ENCODE assay signal across 8 mouse cellular contexts in genomic region chr13:92529828-92530720, GRCm38 (mm10). TPM values are rescaled to one million over a fixed set of nuclear protein-coding genes. Genes with fewer than 3 reads are reported as not detected.
A peak's percentile ranks its signal among the peaks of the same experiment; 100 is the strongest.
DNase-seq lines count a peak whose midpoint lies in the region; ATAC-seq and TF ChIP-seq lines count a peak whose summit lies in the region.

No protein-coding gene starts in this region.

- DNase-seq in liver, adult 2 months (ENCODE audit: extremely low read depth, low read depth, low spot score) = peak; percentile 47
- no peak for DNase-seq in liver
- DNase-seq in layer of hippocampus, postnatal 14 days (ENCODE audit: low spot score in 2 of 2) = no peak
- DNase-seq in left cerebral cortex, adult 18-20 months (ENCODE audit: low spot score in 2 of 2) = no peak

- no peaks in the 10 kb centered on the region for H3K36me3 ChIP-seq in liver, adult 2 months (ENCODE audit: control insufficient read depth, insufficient read depth, low read length)
- H3K36me3 ChIP-seq in hindbrain, embryonic 16.5 days (ENCODE audit: control insufficient read depth, insufficient read depth, low read length) = no peaks in the 10 kb centered on the region
- H3K36me3 ChIP-seq in midbrain, embryonic 16.5 days (ENCODE audit: control insufficient read depth, insufficient read depth, low read length) = no peaks in the 10 kb centered on the region

- H3K9me3 ChIP-seq in hindbrain, embryonic 16.5 days (ENCODE audit: control insufficient read depth, low read length) = no peaks in the 10 kb centered on the region
- H3K9me3 ChIP-seq in midbrain, embryonic 16.5 days (replicated peaks; ENCODE audit: control insufficient read depth, low read length, poor library complexity, severe bottlenecking) = no peaks in the 10 kb centered on the region

- H3K4me1 ChIP-seq in liver, adult 2 months (ENCODE audit: control insufficient read depth, insufficient read depth, low read length) = no peaks in the 10 kb centered on the region
- peaks cover 2% of the 10 kb centered on the region; the same call in 1 of the 2 replicates for H3K4me1 ChIP-seq in brown adipose tissue, adult 24 weeks (ENCODE audit: control insufficient read depth, insufficient read depth, insufficient read length, low read length)
- H3K4me1 ChIP-seq in hindbrain, embryonic 16.5 days (ENCODE audit: control insufficient read depth, insufficient read depth, low read depth, low read length) = peaks cover 8% of the 10 kb centered on the region
- H3K4me1 ChIP-seq in midbrain, embryonic 16.5 days (ENCODE audit: control insufficient read depth, insufficient read depth, low read length) = peaks cover 9% of the 10 kb centered on the region

- H3K4me3 ChIP-seq in liver, adult 2 months (ENCODE audit: insufficient read depth, low read depth, low read length) = peak overlapping the region; percentile 70
- peak overlapping the region; percentile 66 for H3K4me3 ChIP-seq in brown adipose tissue, adult 24 weeks (ENCODE audit: insufficient read depth, low read depth, low read length)
- peak overlapping the region; percentile 91 for H3K4me3 ChIP-seq in hindbrain, embryonic 16.5 days (ENCODE audit: low read length)
- H3K4me3 ChIP-seq in midbrain, embryonic 16.5 days (ENCODE audit: low read depth, low read length) = peak overlapping the region; percentile 91

- H3K9ac ChIP-seq in liver, adult 2 months (ENCODE audit: low read depth, low read length) = peak overlapping the region; percentile 71
- peak overlapping the region; percentile 97 for H3K9ac ChIP-seq in hindbrain, embryonic 16.5 days (ENCODE audit: low read depth, low read length)
- peak overlapping the region; percentile 96 for H3K9ac ChIP-seq in midbrain, embryonic 16.5 days (ENCODE audit: low read depth, low read length)

- H3K27ac ChIP-seq in liver, adult 2 months (replicated peaks; ENCODE audit: insufficient read depth, low read depth, low read length) = peak overlapping the region; percentile 75
- H3K27ac ChIP-seq in brown adipose tissue, adult 24 weeks (replicated peaks; ENCODE audit: low read depth, low read length) = peak overlapping the region; percentile 84
- peak overlapping the region; percentile 94 for H3K27ac ChIP-seq in hindbrain, embryonic 16.5 days (ENCODE audit: low read depth, low read length)
- peak overlapping the region; percentile 94 for H3K27ac ChIP-seq in midbrain, embryonic 16.5 days (ENCODE audit: low read length)

- peak; percentile 94 for ATAC-seq in hindbrain, embryonic 16.5 days
- ATAC-seq in midbrain, embryonic 16.5 days = peak; percentile 94
- ATAC-seq in erythroid progenitor cell, adult 5-6 weeks (replicated peaks; ENCODE audit: low FRiP score, poor library complexity, severe bottlenecking) = no peak; the same call in 1 of the 2 replicates

- WGBS in liver, adult 2 months = 2% methylated on average over 47 of the region's 47 CpGs
- WGBS in hindbrain, embryonic 16.5 days = 3% methylated on average over 32 of the region's 47 CpGs
- WGBS in midbrain, embryonic 16.5 days = 1% methylated on average over 45 of the region's 47 CpGs

- no peak for TF ChIP-seq CTCF in liver, adult 2 months (IDR thresholded peaks at IDR 0.05; ENCODE audit: low read depth, low read length)

- no peaks in the 10 kb centered on the region for H3K79me2 ChIP-seq in liver, adult 2 months (ENCODE audit: control insufficient read depth, insufficient read depth, low read length)

- no peaks in the 10 kb centered on the region for H3K27me3 ChIP-seq in liver, adult 2 months (ENCODE audit: control insufficient read depth, insufficient read depth, low read length)
- H3K27me3 ChIP-seq in hindbrain, embryonic 16.5 days (replicated peaks; ENCODE audit: control insufficient read depth, insufficient read depth, low read length) = no peaks in the 10 kb centered on the region
- H3K27me3 ChIP-seq in midbrain, embryonic 16.5 days (ENCODE audit: control insufficient read depth, insufficient read depth, low read depth, low read length) = no peaks in the 10 kb centered on the region

- no peak for TF ChIP-seq POLR2A in liver, adult 2 months (IDR thresholded peaks at IDR 0.05; ENCODE audit: extremely low read depth, insufficient read depth, low read length)

- H3K4me2 ChIP-seq in hindbrain, embryonic 16.5 days (ENCODE audit: low read length) = peak overlapping the region; percentile 70
- peak overlapping the region; percentile 66 for H3K4me2 ChIP-seq in midbrain, embryonic 16.5 days (ENCODE audit: low read length)

RNA-seq across cellular contexts. Expression of gene Zfyve16, which starts 0.6 kb away (rescaled TPM):
- total RNA-seq in liver, adult 2 months (2014; rRNA removed) = 7.5 and 7.8 TPM in 2 replicates
- polyA plus RNA-seq in liver, adult 2 months (2012; rRNA removed) = 0.76 and 0.97 TPM in 2 replicates
- 6.3 and 8.5 TPM in 2 replicates for polyA plus RNA-seq in brown adipose tissue, adult 24 weeks (2012; ENCODE audit: insufficient read depth, insufficient read length, missing spikeins)
- polyA plus RNA-seq in hindbrain, embryonic 16.5 days (2015; fragmentation: Nextera tagmentation; extraction: Ambion mirVana) = 9.1 and 9.2 TPM in 2 replicates
- 10.9 and 11.1 TPM in 2 replicates for polyA plus RNA-seq in midbrain, embryonic 16.5 days (2015; fragmentation: Nextera tagmentation; extraction: Ambion mirVana)
- 10 to 100 TPM; 19.6 to 20.1 TPM for total RNA-seq in layer of hippocampus, postnatal 14 days (2021)
- 1.4 and 3.4 TPM in 2 replicates for total RNA-seq in erythroid progenitor cell, adult 5-6 weeks (2015; ENCODE audit: low replicate concordance)
- total RNA-seq in erythroid progenitor cell, adult 5-6 weeks (2017; ENCODE audit: low replicate concordance) = 1.7 and 3.9 TPM in 2 replicates
- 10 to 100 TPM; 14.0 to 18.0 TPM for total RNA-seq in left cerebral cortex, adult 18-20 months (2021)

RNA-seq across cellular contexts. Expression of gene Spz1, which starts 45.9 kb away (rescaled TPM):
- not detected in 2 replicates for total RNA-seq in liver, adult 2 months (2014; rRNA removed)
- not detected in 2 replicates for polyA plus RNA-seq in liver, adult 2 months (2012; rRNA removed)
- not detected in 2 replicates for polyA plus RNA-seq in brown adipose tissue, adult 24 weeks (2012; ENCODE audit: insufficient read depth, insufficient read length, missing spikeins)
- not detected in 2 replicates for polyA plus RNA-seq in hindbrain, embryonic 16.5 days (2015; fragmentation: Nextera tagmentation; extraction: Ambion mirVana)
- polyA plus RNA-seq in midbrain, embryonic 16.5 days (2015; fragmentation: Nextera tagmentation; extraction: Ambion mirVana) = not detected in 2 replicates
- not detected for total RNA-seq in layer of hippocampus, postnatal 14 days (2021)
- total RNA-seq in erythroid progenitor cell, adult 5-6 weeks (2015; ENCODE audit: low replicate concordance) = not detected in 2 replicates
- total RNA-seq in erythroid progenitor cell, adult 5-6 weeks (2017; ENCODE audit: low replicate concordance) = not detected in 2 replicates
- total RNA-seq in left cerebral cortex, adult 18-20 months (2021) = not detected

RNA-seq across cellular contexts. Expression of gene Fam151b, which starts 46.3 kb away (rescaled TPM):
- total RNA-seq in liver, adult 2 months (2014; rRNA removed) = 8.7 and 9.3 TPM in 2 replicates
- 2.7 and 3.4 TPM in 2 replicates for polyA plus RNA-seq in liver, adult 2 months (2012; rRNA removed)
- 8.3 and 8.8 TPM in 2 replicates for polyA plus RNA-seq in brown adipose tissue, adult 24 weeks (2012; ENCODE audit: insufficient read depth, insufficient read length, missing spikeins)
- not detected in 2 replicates for polyA plus RNA-seq in hindbrain, embryonic 16.5 days (2015; fragmentation: Nextera tagmentation; extraction: Ambion mirVana)
- polyA plus RNA-seq in midbrain, embryonic 16.5 days (2015; fragmentation: Nextera tagmentation; extraction: Ambion mirVana) = 0.15 TPM in 1 of 2 replicates, not detected in the other
- 10 to 100 TPM in 1 of 2 experiments, 1 to 10 TPM in 1; 8.9 to 11.0 TPM for total RNA-seq in layer of hippocampus, postnatal 14 days (2021)
- total RNA-seq in erythroid progenitor cell, adult 5-6 weeks (2015; ENCODE audit: low replicate concordance) = 2.2 and 11.7 TPM in 2 replicates
- 0.51 TPM in 1 of 2 replicates, not detected in the other for total RNA-seq in erythroid progenitor cell, adult 5-6 weeks (2017; ENCODE audit: low replicate concordance)
- 10 to 100 TPM; 10.6 to 11.8 TPM for total RNA-seq in left cerebral cortex, adult 18-20 months (2021)
